Mouse (Mus musculus) liver, embryonic 14.5 days (tissue): Measurements from ENCODE around the gene Bdkrb2. TPM values are rescaled to one million over a fixed set of nuclear protein-coding genes. Genes with fewer than 3 reads are reported as not detected.

Experiments
- ATAC-seq: fragments of 200-750 bp; cut with Nextera tagmentation; 2 replicates; pipeline ENCODE4 v1.8.0; 2017; ENCODE audit warnings: moderate number of reproducible peaks, mild to moderate bottlenecking, moderate library complexity; ENCODE audit not compliant: insufficient read depth
- DNase-seq, 3 experiments: peaks; one replicate each; pipeline ENCODE4 v3.0.0-alpha.2; 2012 to 2013; ENCODE audit warnings: low read depth in 3 of 3, low spot score in 3 of 3
- H3K27ac ChIP-seq: fragments of 300-500 bp; sonication (generic); 2 replicates; pipeline ENCODE4 v1.5.1; 2014; ENCODE audit warnings: moderate library complexity, mild to moderate bottlenecking, control low read depth, inconsistent platforms
- H3K27me3 ChIP-seq: fragments of 300-500 bp; sonication (generic); 2 replicates; pipeline ENCODE4 v1.6.1; 2014; ENCODE audit warnings: mild to moderate bottlenecking, low read length, moderate library complexity; ENCODE audit not compliant: control insufficient read depth, insufficient read depth
- H3K36me3 ChIP-seq: fragments of 300-500 bp; sonication (generic); replicated peaks from 2 replicates; pipeline ENCODE4 v1.6.1; 2014; ENCODE audit warnings: low read depth; ENCODE audit not compliant: control insufficient read depth, insufficient read depth
- H3K4me1 ChIP-seq, 2 experiments: fragments of 200-500 bp in 1 of 2; fragments of 300-500 bp in 1 of 2; sonication (generic) in 1 of 2; replicated peaks; 2 replicates each; pipeline ENCODE4 v1.6.1; 2012 to 2014; ENCODE audit warnings: antibody characterized with exemption in 1 of 2, inconsistent platforms in 1 of 2, low read length in 1 of 2; ENCODE audit not compliant: control insufficient read depth in 2 of 2, insufficient read depth in 2 of 2
- H3K4me2 ChIP-seq: fragments of 300-500 bp; sonication (generic); 2 replicates; pipeline ENCODE4 v1.6.1; 2014; ENCODE audit warnings: low read depth, mild to moderate bottlenecking, control low read depth, moderate library complexity
- H3K4me3 ChIP-seq, 2 experiments: fragments of 200-500 bp in 1 of 2; fragments of 300-500 bp in 1 of 2; sonication (generic) in 1 of 2; 2 replicates each; pipeline ENCODE4 v1.5.1; 2012 to 2014; ENCODE audit warnings: low read depth in 2 of 2, low read length in 2 of 2, mild to moderate bottlenecking in 2 of 2, control low read depth in 1 of 2, inconsistent platforms in 1 of 2, moderate library complexity in 1 of 2; ENCODE audit not compliant: insufficient read depth in 1 of 2
- H3K9ac ChIP-seq: fragments of 300-500 bp; sonication (generic); replicated peaks from 2 replicates; pipeline ENCODE4 v1.6.1; 2014; ENCODE audit warnings: mild to moderate bottlenecking, control low read depth, moderate library complexity
- H3K9me3 ChIP-seq: fragments of 300-500 bp; sonication (generic); 2 replicates; pipeline ENCODE4 v1.6.1; 2016; ENCODE audit warnings: low read length, mixed read lengths; ENCODE audit not compliant: control insufficient read depth
- CTCF ChIP-seq: IDR thresholded peaks from 2 replicates; pipeline ENCODE4 v1.5.1; 2016; ENCODE audit warnings: antibody characterized with exemption, low read depth, control low read depth
- EP300 ChIP-seq: IDR thresholded peaks from 2 replicates; pipeline ENCODE4 v1.6.1; 2016; ENCODE audit warnings: antibody characterized with exemption, low read depth
- WGBS: fragments of 180-500 bp; shearing (Covaris S2); extraction: QIAGEN DNeasy Blood & Tissue Kit; methylation state at CpG from one replicate; pipeline ENCODE4 v1.1.7; 2014; ENCODE audit not compliant: insufficient replicate concordance; 5-methylcytosine and 5-hydroxymethylcytosine counted together
- polyA plus RNA-seq, 2 experiments: library from polyadenylated mRNA; depleted of rRNA in 1 of 2; stranded (reverse) in 1 of 2; unstranded in 1 of 2; fragments of >200 nt; fragmentation: Nextera tagmentation in 1 of 2; extraction: Ambion mirVana in 1 of 2; gene quantifications; 2 replicates each; pipeline versions ENCODE4 v1.2.1 to v1.2.3; 2012 to 2014

Gene Bdkrb2
- polyA plus RNA-seq, 2 experiments: not detected

DNA sequence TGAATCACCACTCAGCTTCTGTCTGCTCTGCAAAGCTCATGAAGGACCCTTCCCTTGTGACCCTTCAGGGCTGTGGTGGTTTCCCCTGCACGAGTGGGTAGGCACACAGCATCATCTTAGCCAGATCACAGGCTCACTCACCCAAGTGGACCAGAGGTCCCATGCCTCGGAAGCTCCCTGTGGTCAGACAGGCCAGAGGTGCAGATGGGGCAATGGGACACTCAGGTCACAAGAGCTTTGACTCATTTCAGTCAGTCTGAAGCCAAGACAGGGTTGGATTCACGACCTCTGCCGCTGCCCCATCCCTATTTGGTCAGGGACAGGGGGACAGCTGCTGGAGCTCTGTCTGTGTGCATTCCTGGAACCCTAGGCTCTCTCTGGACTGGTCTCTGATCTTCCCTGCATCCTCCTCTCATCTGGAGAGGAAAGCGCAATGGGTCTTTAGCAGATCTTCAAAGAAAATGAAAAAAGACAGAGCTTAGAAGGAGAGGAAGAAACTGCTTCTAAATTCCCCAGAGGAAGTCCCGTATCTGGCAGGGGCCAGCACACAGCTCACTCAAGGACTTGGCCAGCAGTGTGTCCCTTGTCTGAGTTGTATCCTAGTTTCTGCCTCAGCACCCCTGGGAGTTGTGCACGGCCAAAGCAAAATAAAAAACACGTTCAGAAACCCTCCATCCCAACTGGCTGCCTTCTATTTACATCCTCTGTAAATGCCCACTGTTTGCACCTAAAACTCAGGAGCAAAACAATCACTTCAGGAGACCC lies 788 bp upstream of the Bdkrb2 start:
- no peak overlapping the region for H3K27ac ChIP-seq
- H3K4me3 ChIP-seq: no peak overlapping the region
- no peaks in the 10 kb centered on the region for H3K9me3 ChIP-seq
- no peak for DNase-seq
- no peak for ATAC-seq
- WGBS: 20% methylated on average over 8 of the region's 8 CpGs
- no peak overlapping the region for H3K4me2 ChIP-seq
- TF ChIP-seq EP300 (no peak), CTCF (no peak)
- no peaks in the 10 kb centered on the region for H3K4me1 ChIP-seq
- no peaks in the 10 kb centered on the region for H3K36me3 ChIP-seq
- peaks cover 30% of the 10 kb centered on the region for H3K27me3 ChIP-seq
- no peak overlapping the region for H3K9ac ChIP-seq

DNA sequence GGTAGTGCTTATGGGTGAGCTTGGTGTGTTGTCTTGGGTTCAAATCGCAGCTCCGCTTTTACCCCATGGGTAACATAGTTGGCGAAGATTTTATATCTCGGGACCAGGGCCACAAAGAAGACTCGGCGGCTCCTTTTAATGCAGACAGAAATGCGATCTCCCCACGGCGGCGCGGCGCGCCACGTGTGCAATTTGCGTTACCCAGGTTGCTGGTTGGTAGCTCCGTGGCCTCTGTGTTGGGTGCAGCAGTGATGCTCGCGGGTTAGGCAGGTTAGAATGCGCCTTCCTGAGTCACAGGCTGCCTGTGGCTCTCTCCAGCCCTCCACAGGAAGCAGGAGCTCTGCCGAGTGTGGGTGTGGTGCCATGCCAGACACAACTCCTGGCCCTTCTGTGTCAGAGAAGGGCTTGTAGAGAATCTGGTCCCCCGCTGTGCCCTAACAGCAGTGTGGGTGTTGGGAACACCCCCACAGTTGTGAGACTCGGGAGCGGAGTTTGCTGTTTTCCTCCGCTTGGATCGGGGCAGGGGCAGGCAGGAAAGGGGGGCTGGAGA lies 775 bp downstream of the Bdkrb2 start:
- H3K4me2 ChIP-seq: no peak overlapping the region
- H3K4me1 ChIP-seq: no peaks in the 10 kb centered on the region
- H3K9ac ChIP-seq: no peak overlapping the region
- H3K27me3 ChIP-seq: peaks cover 30% of the 10 kb centered on the region
- H3K4me3 ChIP-seq: no peak overlapping the region
- WGBS: 13% methylated on average over 25 of the region's 25 CpGs
- DNase-seq (no peak), ATAC-seq (no peak)
- no peaks in the 10 kb centered on the region for H3K36me3 ChIP-seq
- H3K9me3 ChIP-seq: no peaks in the 10 kb centered on the region
- TF ChIP-seq EP300 (no peak), CTCF (no peak)
- H3K27ac ChIP-seq: no peak overlapping the region

DNA sequence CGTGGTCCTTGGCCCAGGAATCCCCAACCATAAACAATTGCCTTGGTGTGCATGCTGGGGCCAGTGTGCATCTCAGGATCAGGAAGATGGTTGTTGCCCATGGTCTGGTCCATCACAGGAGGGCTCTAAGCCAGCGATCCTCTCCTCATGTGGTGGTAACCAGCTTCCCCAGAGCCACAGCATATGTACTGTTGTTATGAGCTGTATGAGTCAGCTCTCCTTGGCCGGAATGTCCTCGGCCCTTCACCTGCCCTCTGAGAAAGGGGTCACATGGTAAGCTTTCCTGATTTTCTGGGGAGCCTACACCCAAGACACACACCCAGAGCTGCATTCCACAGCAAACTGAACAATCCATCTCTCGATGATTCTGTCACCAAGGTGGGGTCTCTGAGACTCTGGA lies 2.2 kb downstream of the Bdkrb2 start:
- Histone ChIP-seq H3K9me3 (no peaks in the 10 kb centered on the region), H3K4me3 (no peak overlapping the region), H3K4me2 (no peak overlapping the region), H3K36me3 (no peaks in the 10 kb centered on the region), H3K27ac (no peak overlapping the region), H3K9ac (no peak overlapping the region), H3K27me3 (peaks cover 30% of the 10 kb centered on the region), H3K4me1 (no peaks in the 10 kb centered on the region)
- WGBS: 53% methylated on average over 5 of the region's 5 CpGs
- no peak for TF ChIP-seq EP300
- TF ChIP-seq CTCF: no peak
- DNase-seq: no peak
- no peak for ATAC-seq

DNA sequence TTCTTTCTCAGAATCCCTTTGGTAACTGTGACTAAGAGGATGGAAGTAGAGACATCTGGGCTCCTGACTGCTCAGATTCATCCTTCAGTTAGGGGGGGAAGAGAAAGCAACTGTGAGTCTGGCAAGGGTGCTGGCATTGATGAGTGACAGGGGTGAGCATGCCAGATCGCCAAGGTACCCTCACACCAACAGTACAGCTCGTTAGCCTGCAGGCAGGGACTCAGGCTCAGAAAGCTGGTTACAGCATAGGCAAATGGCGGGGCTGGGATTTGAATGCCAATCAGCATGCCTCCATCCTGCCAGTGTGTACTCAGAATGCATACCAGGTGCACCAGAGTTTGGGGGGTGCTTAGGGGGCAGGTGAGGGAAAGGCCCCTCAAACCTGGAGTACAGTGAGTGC lies 8.8 kb downstream of the Bdkrb2 start:
- H3K9ac ChIP-seq: no peak overlapping the region
- ATAC-seq (no peak), DNase-seq (no peak)
- H3K4me3 ChIP-seq: no peak overlapping the region
- 51% methylated on average over 3 of the region's 3 CpGs for WGBS
- no peaks in the 10 kb centered on the region for H3K27me3 ChIP-seq
- TF ChIP-seq CTCF (no peak), EP300 (no peak)
- H3K36me3 ChIP-seq: no peaks in the 10 kb centered on the region
- no peaks in the 10 kb centered on the region for H3K9me3 ChIP-seq
- H3K4me1 ChIP-seq: no peaks in the 10 kb centered on the region
- H3K4me2 ChIP-seq: no peak overlapping the region
- H3K27ac ChIP-seq: no peak overlapping the region

DNA sequence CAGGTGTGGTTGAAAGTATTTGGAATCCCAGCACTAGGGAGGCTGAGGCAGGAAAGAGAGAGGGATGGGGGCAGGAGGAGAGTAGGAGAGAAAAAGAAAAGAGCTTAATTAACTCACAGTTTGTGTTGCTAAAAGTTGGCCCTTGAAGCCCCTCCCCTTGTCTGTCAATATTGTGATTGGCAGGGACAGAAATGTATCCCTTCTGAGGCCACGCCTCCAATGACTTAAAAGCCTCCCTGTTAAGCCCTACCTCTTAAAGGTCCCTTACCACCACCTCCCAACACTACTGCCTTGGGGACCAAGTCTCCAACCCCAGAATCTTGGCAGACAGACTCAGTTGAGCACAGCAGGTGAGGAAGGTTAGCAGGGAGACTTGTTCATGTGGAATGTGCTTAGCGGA lies 9.6 kb downstream of the Bdkrb2 start:
- Histone ChIP-seq H3K27me3 (no peaks in the 10 kb centered on the region), H3K9me3 (no peaks in the 10 kb centered on the region), H3K9ac (no peak overlapping the region), H3K4me1 (no peaks in the 10 kb centered on the region), H3K4me3 (no peak overlapping the region), H3K36me3 (no peaks in the 10 kb centered on the region), H3K27ac (no peak overlapping the region), H3K4me2 (no peak overlapping the region)
- ATAC-seq (no peak), DNase-seq (no peak)
- WGBS: 72% methylated on average over 2 of the region's 2 CpGs
- TF ChIP-seq CTCF (no peak), EP300 (no peak)
